Mouse (Mus musculus) midbrain, embryonic 12.5 days (tissue): Measurements from ENCODE around the gene Ppfia2. TPM values are rescaled to one million over a fixed set of nuclear protein-coding genes. Genes with fewer than 3 reads are reported as not detected.

Experiments used
- ATAC-seq: fragments of 200-750 bp; cut with Nextera tagmentation; 2 replicates; pipeline ENCODE4 v1.8.0; 2017; ENCODE audit warnings: low read depth, moderate TSS enrichment, moderate library complexity; ENCODE audit not compliant: low FRiP score
- H3K27ac ChIP-seq: fragments of 300-500 bp; sonication (generic); replicated peaks from 2 replicates; pipeline ENCODE4 v1.5.1; 2016; ENCODE audit warnings: mild to moderate bottlenecking
- H3K27me3 ChIP-seq: fragments of 300-500 bp; sonication (generic); 2 replicates; pipeline ENCODE4 v1.6.1; 2016; ENCODE audit warnings: mild to moderate bottlenecking
- H3K36me3 ChIP-seq: fragments of 300-500 bp; sonication (generic); 2 replicates; pipeline ENCODE4 v1.6.1; 2016
- H3K4me1 ChIP-seq: fragments of 300-500 bp; sonication (generic); 2 replicates; pipeline ENCODE4 v1.6.1; 2016
- H3K4me2 ChIP-seq: fragments of 300-500 bp; sonication (generic); replicated peaks from 2 replicates; pipeline ENCODE4 v1.6.1; 2016; ENCODE audit warnings: mild to moderate bottlenecking, moderate library complexity
- H3K4me3 ChIP-seq: fragments of 300-500 bp; sonication (generic); 2 replicates; pipeline ENCODE4 v1.5.1; 2016; ENCODE audit warnings: mild to moderate bottlenecking
- H3K9ac ChIP-seq: fragments of 300-500 bp; sonication (generic); replicated peaks from 2 replicates; pipeline ENCODE4 v1.6.1; 2016; ENCODE audit warnings: mild to moderate bottlenecking, moderate library complexity
- H3K9me3 ChIP-seq: fragments of 300-500 bp; sonication (generic); 2 replicates; pipeline ENCODE4 v1.6.1; 2016; ENCODE audit warnings: mild to moderate bottlenecking
- WGBS: fragments of 180-500 bp; shearing (Covaris S2); methylation state at CpG from one replicate; pipeline ENCODE4 v1.1.7; 2016; 5-methylcytosine and 5-hydroxymethylcytosine counted together
- polyA plus RNA-seq: library from polyadenylated mRNA; unstranded; fragments of >200 nt; fragmentation: Nextera tagmentation; extraction: Ambion mirVana; gene quantifications from 2 replicates; pipeline ENCODE4 v1.2.1, GENCODE M21; 2016

Gene Ppfia2
- polyA plus RNA-seq, 1 experiment from 2014 or later: 10.1 TPM

- Histone ChIP-seq H3K27me3 (no peaks in the 10 kb centered on the region), H3K4me3 (no peak overlapping the region), H3K4me2 (no peak overlapping the region), H3K4me1 (0 out of 2 replicates have a peak, but pooled peaks cover 2% of the 10 kb centered on the region), H3K9ac (no peak overlapping the region), H3K27ac (no peak overlapping the region), H3K36me3 (no peaks in the 10 kb centered on the region), H3K9me3 (no peaks in the 10 kb centered on the region)
- 57% methylated on average over 2 of the region's 2 CpGs for WGBS
- no peak for ATAC-seq
Measured at GRCm38 (mm10) chr10:106719936-106720335, 249.8 kb downstream of the Ppfia2 start.

GRCm38 (mm10) chr10:106732265-106732664 lies 262.1 kb downstream of the Ppfia2 start:
- no peak overlapping the region for H3K27ac ChIP-seq
- H3K4me3 ChIP-seq: no peak overlapping the region
- WGBS: 82% methylated on average over 2 of the region's 2 CpGs
- no peak overlapping the region for H3K4me2 ChIP-seq
- no peaks in the 10 kb centered on the region for H3K9me3 ChIP-seq
- no peak overlapping the region for H3K9ac ChIP-seq
- H3K27me3 ChIP-seq: no peaks in the 10 kb centered on the region
- no peaks in the 10 kb centered on the region for H3K4me1 ChIP-seq
- no peaks in the 10 kb centered on the region for H3K36me3 ChIP-seq
- ATAC-seq: no peak

GRCm38 (mm10) chr10:106736230-106737063 lies 266.3 kb downstream of the Ppfia2 start:
- no peak for ATAC-seq
- H3K9me3 ChIP-seq: no peaks in the 10 kb centered on the region
- WGBS: 75% methylated on average over 4 of the region's 4 CpGs
- H3K27me3 ChIP-seq: no peaks in the 10 kb centered on the region
- H3K27ac ChIP-seq: no peak overlapping the region
- H3K9ac ChIP-seq: no peak overlapping the region
- no peaks in the 10 kb centered on the region for H3K4me1 ChIP-seq
- H3K4me2 ChIP-seq: no peak overlapping the region
- no peak overlapping the region for H3K4me3 ChIP-seq
- H3K36me3 ChIP-seq: no peaks in the 10 kb centered on the region

GRCm38 (mm10) chr10:106738190-106738589 lies 268.1 kb downstream of the Ppfia2 start:
- no peak overlapping the region for H3K4me2 ChIP-seq
- ATAC-seq: no peak
- H3K9me3 ChIP-seq: no peaks in the 10 kb centered on the region
- no peak overlapping the region for H3K4me3 ChIP-seq
- no peaks in the 10 kb centered on the region for H3K36me3 ChIP-seq
- H3K9ac ChIP-seq: no peak overlapping the region
- H3K4me1 ChIP-seq: no peaks in the 10 kb centered on the region
- H3K27me3 ChIP-seq: no peaks in the 10 kb centered on the region
- WGBS: 87% methylated on average over 3 of the region's 3 CpGs
- H3K27ac ChIP-seq: no peak overlapping the region

- Histone ChIP-seq H3K36me3 (no peaks in the 10 kb centered on the region), H3K27ac (no peak overlapping the region), H3K4me2 (no peak overlapping the region), H3K9me3 (no peaks in the 10 kb centered on the region), H3K27me3 (no peaks in the 10 kb centered on the region), H3K4me3 (no peak overlapping the region), H3K9ac (no peak overlapping the region), H3K4me1 (no peaks in the 10 kb centered on the region)
- ATAC-seq: no peak
Measured at GRCm38 (mm10) chr10:106744966-106745365, 274.8 kb downstream of the Ppfia2 start.

GRCm38 (mm10) chr10:106761061-106761460 lies 290.9 kb downstream of the Ppfia2 start:
- Histone ChIP-seq H3K9ac (no peak overlapping the region), H3K9me3 (no peaks in the 10 kb centered on the region), H3K27me3 (no peaks in the 10 kb centered on the region), H3K4me2 (no peak overlapping the region), H3K4me3 (no peak overlapping the region), H3K36me3 (no peaks in the 10 kb centered on the region), H3K4me1 (no peaks in the 10 kb centered on the region), H3K27ac (no peak overlapping the region)
- 89% methylated on average over 6 of the region's 6 CpGs for WGBS
- ATAC-seq: no peak

GRCm38 (mm10) chr10:106763785-106764184 lies 293.6 kb downstream of the Ppfia2 start:
- Histone ChIP-seq H3K36me3 (no peaks in the 10 kb centered on the region), H3K4me2 (no peak overlapping the region), H3K27ac (no peak overlapping the region), H3K27me3 (no peaks in the 10 kb centered on the region), H3K4me3 (no peak overlapping the region), H3K4me1 (no peaks in the 10 kb centered on the region), H3K9ac (no peak overlapping the region), H3K9me3 (no peaks in the 10 kb centered on the region)
- WGBS: 80% methylated on average over 7 of the region's 7 CpGs
- no peak for ATAC-seq

- Histone ChIP-seq H3K4me1 (no peaks in the 10 kb centered on the region), H3K9ac (no peak overlapping the region), H3K36me3 (no peaks in the 10 kb centered on the region), H3K4me3 (no peak overlapping the region), H3K27ac (no peak overlapping the region), H3K27me3 (no peaks in the 10 kb centered on the region), H3K4me2 (no peak overlapping the region), H3K9me3 (0 out of 2 replicates have a peak, but pooled peaks cover 2% of the 10 kb centered on the region)
- 89% methylated on average over 1 of the region's 1 CpGs for WGBS
- no peak for ATAC-seq
Measured at GRCm38 (mm10) chr10:106775571-106775970, 305.4 kb downstream of the Ppfia2 start.

- H3K27me3 ChIP-seq: no peaks in the 10 kb centered on the region
- no peaks in the 10 kb centered on the region for H3K36me3 ChIP-seq
- no peak overlapping the region for H3K9ac ChIP-seq
- no peak overlapping the region for H3K27ac ChIP-seq
- 0 out of 2 replicates have a peak, but pooled peaks have one; percentile 49 for ATAC-seq
- H3K4me1 ChIP-seq: no peaks in the 10 kb centered on the region
- no peak overlapping the region for H3K4me2 ChIP-seq
- 59% methylated on average over 2 of the region's 2 CpGs for WGBS
- no peak overlapping the region for H3K4me3 ChIP-seq
- no peaks in the 10 kb centered on the region for H3K9me3 ChIP-seq
Measured at GRCm38 (mm10) chr10:106815447-106815846, 345.3 kb downstream of the Ppfia2 start.

- H3K4me1 ChIP-seq: no peaks in the 10 kb centered on the region
- H3K9me3 ChIP-seq: no peaks in the 10 kb centered on the region
- H3K4me2 ChIP-seq: no peak overlapping the region
- no peaks in the 10 kb centered on the region for H3K27me3 ChIP-seq
- WGBS: 86% methylated on average over 4 of the region's 4 CpGs
- no peak overlapping the region for H3K4me3 ChIP-seq
- no peak overlapping the region for H3K27ac ChIP-seq
- no peak overlapping the region for H3K9ac ChIP-seq
- no peaks in the 10 kb centered on the region for H3K36me3 ChIP-seq
- no peak for ATAC-seq
Measured at GRCm38 (mm10) chr10:106818381-106818780, 348.2 kb downstream of the Ppfia2 start.

GRCm38 (mm10) chr10:106824215-106824614 lies 354.1 kb downstream of the Ppfia2 start:
- no peaks in the 10 kb centered on the region for H3K36me3 ChIP-seq
- H3K4me3 ChIP-seq: no peak overlapping the region
- no peak overlapping the region for H3K9ac ChIP-seq
- H3K27ac ChIP-seq: no peak overlapping the region
- no peak for ATAC-seq
- 98% methylated on average over 1 of the region's 1 CpGs for WGBS
- H3K27me3 ChIP-seq: no peaks in the 10 kb centered on the region
- no peaks in the 10 kb centered on the region for H3K4me1 ChIP-seq
- no peak overlapping the region for H3K4me2 ChIP-seq
- H3K9me3 ChIP-seq: no peaks in the 10 kb centered on the region

- 92% methylated on average over 1 of the region's 1 CpGs for WGBS
- H3K4me3 ChIP-seq: no peak overlapping the region
- no peaks in the 10 kb centered on the region for H3K27me3 ChIP-seq
- no peak overlapping the region for H3K27ac ChIP-seq
- H3K9ac ChIP-seq: no peak overlapping the region
- no peak for ATAC-seq
- H3K4me1 ChIP-seq: no peaks in the 10 kb centered on the region
- no peaks in the 10 kb centered on the region for H3K36me3 ChIP-seq
- no peak overlapping the region for H3K4me2 ChIP-seq
- H3K9me3 ChIP-seq: no peaks in the 10 kb centered on the region
Measured at GRCm38 (mm10) chr10:106838476-106838875, 368.3 kb downstream of the Ppfia2 start.

GRCm38 (mm10) chr10:106858106-106858505 lies 388.0 kb downstream of the Ppfia2 start:
- Histone ChIP-seq H3K27ac (no peak overlapping the region), H3K9me3 (no peaks in the 10 kb centered on the region), H3K36me3 (no peaks in the 10 kb centered on the region), H3K4me1 (no peaks in the 10 kb centered on the region), H3K4me2 (no peak overlapping the region), H3K9ac (no peak overlapping the region), H3K27me3 (no peaks in the 10 kb centered on the region), H3K4me3 (no peak overlapping the region)
- no peak for ATAC-seq
- 81% methylated on average over 6 of the region's 6 CpGs for WGBS
